Mouse (Mus musculus) C2C12 (cell line): ENCODE measurements around the gene Ifrd1.

Experiments
- CTCF ChIP-seq: IDR thresholded peaks from one replicate; pipeline ENCODE4 v1.5.1; 2011; ENCODE audit not compliant: control insufficient read depth, insufficient read depth, insufficient read length
- MYOG ChIP-seq: IDR thresholded peaks from one replicate; pipeline ENCODE4 v1.6.1; 2011; ENCODE audit not compliant: control insufficient read depth, insufficient read length; ENCODE audit errors: extremely low read depth
- USF1 ChIP-seq: IDR thresholded peaks from one replicate; pipeline ENCODE4 v1.6.1; 2011; ENCODE audit warnings: low read depth, mild to moderate bottlenecking, control low read depth, moderate library complexity

GRCm38 (mm10) chr12:40232231-40232630 lies 16.1 kb downstream of the Ifrd1 start:
- TF ChIP-seq CTCF: no peak
- TF ChIP-seq USF1: no peak
- no peak for TF ChIP-seq MYOG
